Mouse (Mus musculus) liver, postnatal 0 days (tissue): ENCODE results near the gene Gm5591. TPM values are rescaled to one million over a fixed set of nuclear protein-coding genes. Genes with fewer than 3 reads are reported as not detected.
"Not testable (repeated sequence)": the region's sequence is repeated elsewhere in the genome, so short reads cannot be mapped to it uniquely, and the experiment has no call there.

ENCODE experiments used
- ATAC-seq: fragments of 200-750 bp; cut with Nextera tagmentation; 2 replicates; pipeline ENCODE4 v1.8.0; 2017; ENCODE audit warnings: mild to moderate bottlenecking, moderate library complexity
- DNase-seq: peaks from one replicate; pipeline ENCODE4 v3.0.0-alpha.2; 2016
- H3K27ac ChIP-seq: fragments of 300-500 bp; sonication (generic); 2 replicates; pipeline ENCODE4 v1.5.1; 2014; ENCODE audit warnings: antibody characterized with exemption, moderate library complexity, mild to moderate bottlenecking, low read depth
- H3K27me3 ChIP-seq: fragments of 300-500 bp; sonication (generic); 2 replicates; pipeline ENCODE4 v1.6.1; 2014; ENCODE audit warnings: low read length, control low read depth, mixed read lengths; ENCODE audit not compliant: insufficient read depth
- H3K36me3 ChIP-seq: fragments of 300-500 bp; sonication (generic); replicated peaks from 2 replicates; pipeline ENCODE4 v1.6.1; 2014; ENCODE audit warnings: mild to moderate bottlenecking, control low read depth, low read length, moderate library complexity, mixed read lengths; ENCODE audit not compliant: insufficient read depth
- H3K4me1 ChIP-seq: fragments of 300-500 bp; sonication (generic); 2 replicates; pipeline ENCODE4 v1.6.1; 2014; ENCODE audit warnings: antibody characterized with exemption, mild to moderate bottlenecking, control low read depth; ENCODE audit not compliant: insufficient read depth
- H3K4me2 ChIP-seq: fragments of 300-500 bp; sonication (generic); 2 replicates; pipeline ENCODE4 v1.6.1; 2014; ENCODE audit warnings: low read depth, mild to moderate bottlenecking, low read length, moderate library complexity, mixed read lengths
- H3K4me3 ChIP-seq: fragments of 300-500 bp; sonication (generic); 2 replicates; pipeline ENCODE4 v1.5.1; 2014; ENCODE audit warnings: low read depth, low read length
- H3K9ac ChIP-seq: fragments of 300-500 bp; sonication (generic); replicated peaks from 2 replicates; pipeline ENCODE4 v1.6.1; 2014; ENCODE audit warnings: mild to moderate bottlenecking, moderate library complexity
- H3K9me3 ChIP-seq: fragments of 300-500 bp; sonication (generic); 2 replicates; pipeline ENCODE4 v1.6.1; 2016; ENCODE audit warnings: mild to moderate bottlenecking, control low read depth, low read length, mixed read lengths
- WGBS: fragments of 180-500 bp; shearing (Covaris S2); extraction: QIAGEN DNeasy Blood & Tissue Kit; methylation state at CpG from one replicate; pipeline ENCODE4 v1.1.7; 2014; ENCODE audit not compliant: insufficient replicate concordance; 5-methylcytosine and 5-hydroxymethylcytosine counted together
- polyA plus RNA-seq: library from polyadenylated mRNA; unstranded; fragments of >200 nt; fragmentation: Nextera tagmentation; extraction: Ambion mirVana; gene quantifications from 2 replicates; pipeline ENCODE4 v1.2.1, GENCODE M21; 2015

The Gm5591 gene
- not detected in 2 replicates for polyA plus RNA-seq

GRCm38 (mm10) chr7:38528093-38528492 is at the start of gene Gm5591:
Gene Gm5591, minus strand, starts transcription at chr7:38528193.
- not testable (repeated sequence) for H3K9me3 ChIP-seq, H3K9ac ChIP-seq, H3K4me3 ChIP-seq, H3K27me3 ChIP-seq, H3K36me3 ChIP-seq, H3K4me2 ChIP-seq, H3K27ac ChIP-seq, DNase-seq, H3K4me1 ChIP-seq, ATAC-seq
- 62% methylated on average over 2 of the region's 2 CpGs for WGBS

GRCm38 (mm10) chr7:38488468-38488867 is 39.5 kb downstream of the Gm5591 start:
- ATAC-seq, H3K36me3 ChIP-seq, H3K27me3 ChIP-seq, H3K27ac ChIP-seq, H3K4me3 ChIP-seq, H3K4me1 ChIP-seq, H3K9me3 ChIP-seq, H3K9ac ChIP-seq, H3K4me2 ChIP-seq, DNase-seq: not testable (repeated sequence)
- WGBS, result 67% methylated on average over 1 of the region's 1 CpGs
